Mouse (Mus musculus): ENCODE measurements at regions not wholly inside any gene's neighbourhood (a gene's known extent, or its start where the extent isn't known, plus 50 kb on each side); places are given as distances from the start of the nearest gene placed in this dataset.

GRCm38 (mm10) chr14:45714311-45714710 lies 56.4 kb upstream of the Ddhd1 start:
- H3K4me3 ChIP-seq (ENCODE audit: inconsistent target), result no peak overlapping the region
- WGBS (ENCODE audit: missing documents), result 44% methylated on average over 1 of the region's 1 CpGs
- H3K79me2 ChIP-seq (ENCODE audit: inconsistent target), result no peaks in the 10 kb centered on the region
- no peak overlapping the region for H3K27ac ChIP-seq
- H3K36me3 ChIP-seq (ENCODE audit: inconsistent target), result no peaks in the 10 kb centered on the region

GRCm38 (mm10) chr14:45714786-45715185 lies 56.8 kb upstream of the Ddhd1 start:
- no peak overlapping the region for H3K27ac ChIP-seq
- no peak overlapping the region for H3K4me3 ChIP-seq (ENCODE audit: inconsistent target)

GRCm38 (mm10) chr14:45716100-45716499 lies 58.2 kb upstream of the Ddhd1 start:
- no peaks in the 10 kb centered on the region for H3K36me3 ChIP-seq (ENCODE audit: inconsistent target)
- 100% methylated on average over 1 of the region's 1 CpGs for WGBS (ENCODE audit: missing documents)
- no peaks in the 10 kb centered on the region for H3K79me2 ChIP-seq (ENCODE audit: inconsistent target)
- H3K4me3 ChIP-seq (ENCODE audit: inconsistent target), result no peak overlapping the region
- H3K27ac ChIP-seq, result no peak overlapping the region

More at GRCm38 (mm10) chr14:45714786-45715185, 56.8 kb upstream of the Ddhd1 start:
- H3K79me2 ChIP-seq (ENCODE audit: inconsistent target), result no peaks in the 10 kb centered on the region
- H3K36me3 ChIP-seq (ENCODE audit: inconsistent target), result no peaks in the 10 kb centered on the region

- Histone ChIP-seq H3K4me3 (ENCODE audit: inconsistent target) (no peak overlapping the region), H3K27ac (no peak overlapping the region), H3K79me2 (ENCODE audit: inconsistent target) (no peaks in the 10 kb centered on the region), H3K36me3 (ENCODE audit: inconsistent target) (no peaks in the 10 kb centered on the region)
- 59% methylated on average over 6 of the region's 6 CpGs for WGBS (ENCODE audit: missing documents)
Observed at GRCm38 (mm10) chr14:45722887-45723286, 64.9 kb upstream of the Ddhd1 start.

GRCm38 (mm10) chr14:45724341-45724740 lies 66.4 kb upstream of the Ddhd1 start:
- WGBS (ENCODE audit: missing documents), result 79% methylated on average over 2 of the region's 2 CpGs
- no peak overlapping the region for H3K27ac ChIP-seq
- no peak overlapping the region for H3K4me3 ChIP-seq (ENCODE audit: inconsistent target)
- H3K79me2 ChIP-seq (ENCODE audit: inconsistent target), result no peaks in the 10 kb centered on the region
- H3K36me3 ChIP-seq (ENCODE audit: inconsistent target), result no peaks in the 10 kb centered on the region

- H3K27ac ChIP-seq, result no peak overlapping the region
- WGBS (ENCODE audit: missing documents), result 85% methylated on average over 10 of the region's 10 CpGs
- H3K79me2 ChIP-seq (ENCODE audit: inconsistent target), result no peaks in the 10 kb centered on the region
- no peaks in the 10 kb centered on the region for H3K36me3 ChIP-seq (ENCODE audit: inconsistent target)
- no peak overlapping the region for H3K4me3 ChIP-seq (ENCODE audit: inconsistent target)
Observed at GRCm38 (mm10) chr14:45734530-45735410, 76.8 kb upstream of the Ddhd1 start.

- WGBS (ENCODE audit: missing documents), result 47% methylated on average over 2 of the region's 2 CpGs
- no peaks in the 10 kb centered on the region for H3K36me3 ChIP-seq (ENCODE audit: inconsistent target)
- no peaks in the 10 kb centered on the region for H3K79me2 ChIP-seq (ENCODE audit: inconsistent target)
- H3K27ac ChIP-seq, result no peak overlapping the region
- no peak overlapping the region for H3K4me3 ChIP-seq (ENCODE audit: inconsistent target)
Observed at GRCm38 (mm10) chr14:45737966-45738365, 80.0 kb upstream of the Ddhd1 start.

- Histone ChIP-seq H3K27ac (peak overlapping the region; percentile 25), H3K36me3 (ENCODE audit: inconsistent target) (no peaks in the 10 kb centered on the region), H3K79me2 (ENCODE audit: inconsistent target) (no peaks in the 10 kb centered on the region), H3K4me3 (ENCODE audit: inconsistent target) (no peak overlapping the region)
Observed at GRCm38 (mm10) chr14:45739638-45740037, 81.7 kb upstream of the Ddhd1 start.

GRCm38 (mm10) chr14:45740662-45741061 lies 82.7 kb upstream of the Ddhd1 start:
- 74% methylated on average over 3 of the region's 3 CpGs for WGBS (ENCODE audit: missing documents)
- Histone ChIP-seq H3K4me3 (ENCODE audit: inconsistent target) (no peak overlapping the region), H3K36me3 (ENCODE audit: inconsistent target) (no peaks in the 10 kb centered on the region), H3K27ac (no peak overlapping the region), H3K79me2 (ENCODE audit: inconsistent target) (no peaks in the 10 kb centered on the region)

GRCm38 (mm10) chr14:45746176-45746575 lies 88.2 kb upstream of the Ddhd1 start:
- Histone ChIP-seq H3K4me3 (ENCODE audit: inconsistent target) (no peak overlapping the region), H3K27ac (no peak overlapping the region), H3K36me3 (ENCODE audit: inconsistent target) (no peaks in the 10 kb centered on the region), H3K79me2 (ENCODE audit: inconsistent target) (no peaks in the 10 kb centered on the region)
- WGBS (ENCODE audit: missing documents), result 81% methylated on average over 5 of the region's 5 CpGs

- Histone ChIP-seq H3K36me3 (ENCODE audit: inconsistent target) (no peaks in the 10 kb centered on the region), H3K27ac (no peak overlapping the region), H3K4me3 (ENCODE audit: inconsistent target) (no peak overlapping the region), H3K79me2 (ENCODE audit: inconsistent target) (no peaks in the 10 kb centered on the region)
- WGBS (ENCODE audit: missing documents), result 0% methylated on average over 1 of the region's 1 CpGs
Observed at GRCm38 (mm10) chr14:45757376-45757775, 99.4 kb upstream of the Ddhd1 start.

GRCm38 (mm10) chr14:45760890-45761680 lies 103.1 kb upstream of the Ddhd1 start:
- Histone ChIP-seq H3K27ac (no peak overlapping the region), H3K4me3 (ENCODE audit: inconsistent target) (no peak overlapping the region), H3K36me3 (ENCODE audit: inconsistent target) (no peaks in the 10 kb centered on the region), H3K79me2 (ENCODE audit: inconsistent target) (no peaks in the 10 kb centered on the region)
- WGBS (ENCODE audit: missing documents), result 94% methylated on average over 16 of the region's 16 CpGs

- Histone ChIP-seq H3K79me2 (ENCODE audit: inconsistent target) (no peaks in the 10 kb centered on the region), H3K4me3 (ENCODE audit: inconsistent target) (no peak overlapping the region), H3K36me3 (ENCODE audit: inconsistent target) (no peaks in the 10 kb centered on the region), H3K27ac (no peak overlapping the region)
- WGBS (ENCODE audit: missing documents), result 83% methylated on average over 2 of the region's 3 CpGs
Observed at GRCm38 (mm10) chr14:45764231-45764630, 106.3 kb upstream of the Ddhd1 start.

- whole genome bisulfite sequencing (ENCODE audit: missing documents), result 100% methylated on average over 1 of the region's 1 CpGs
- Histone ChIP-seq H3K36me3 (ENCODE audit: inconsistent target) (no peaks in the 10 kb centered on the region), H3K27ac (no peak overlapping the region), H3K4me3 (ENCODE audit: inconsistent target) (no peak overlapping the region), H3K79me2 (ENCODE audit: inconsistent target) (no peaks in the 10 kb centered on the region)
Observed at GRCm38 (mm10) chr14:45766582-45766981, 108.6 kb upstream of the Ddhd1 start.

GRCm38 (mm10) chr14:45772665-45773277 lies 114.8 kb upstream of the Ddhd1 start:
- no peak overlapping the region for H3K4me3 ChIP-seq (ENCODE audit: inconsistent target)
- WGBS (ENCODE audit: missing documents), result 25% methylated on average over 19 of the region's 19 CpGs

More at GRCm38 (mm10) chr14:45772665-45773277, 114.8 kb upstream of the Ddhd1 start:
- no peaks in the 10 kb centered on the region for H3K79me2 ChIP-seq (ENCODE audit: inconsistent target)
- no peaks in the 10 kb centered on the region for H3K36me3 ChIP-seq (ENCODE audit: inconsistent target)
- H3K27ac ChIP-seq, result no peak overlapping the region
